Mouse (Mus musculus): ENCODE data around the gene Fosl2. TPM values are rescaled to one million over a fixed set of nuclear protein-coding genes. Genes with fewer than 3 reads are reported as not detected.

Fosl2 gene
- polyA plus RNA-seq, 1 experiment from 2014 or later, result 0.63 TPM

DNA sequence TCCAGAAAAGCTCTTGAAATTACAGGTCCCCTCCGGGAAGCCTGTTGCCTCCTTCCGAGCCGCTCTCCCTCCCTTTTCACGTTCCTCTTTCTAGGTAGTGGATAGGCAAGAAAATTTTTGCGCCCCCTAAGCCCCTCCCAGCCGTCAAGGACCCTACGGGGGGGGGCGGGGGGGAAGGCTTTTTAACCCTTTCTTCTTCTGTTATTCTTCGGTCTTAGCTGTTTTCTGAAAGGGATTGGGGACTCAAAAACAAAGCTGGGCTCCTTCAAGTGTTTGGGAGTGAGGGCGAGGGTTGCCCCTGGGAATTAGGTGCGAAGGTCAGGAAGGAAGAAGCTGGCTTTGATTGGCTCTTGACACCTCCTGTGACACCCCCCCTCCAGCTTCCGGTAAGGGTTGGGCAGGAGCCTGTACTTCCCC is 1.5 kb downstream of the Fosl2 start:
- H3K4me3 ChIP-seq, result peak overlapping the region; percentile 69
- no peaks in the 10 kb centered on the region for H3K9me3 ChIP-seq (replicated peaks)
- DNase-seq (ENCODE audit: low spot score), result peak; percentile 37
- peaks cover 48% of the 10 kb centered on the region for H3K27me3 ChIP-seq (ENCODE audit: low read depth, poor library complexity, severe bottlenecking)
- H3K27ac ChIP-seq, result no peak overlapping the region
- 1% methylated on average over 12 of the region's 12 CpGs for WGBS
- no peaks in the 10 kb centered on the region for H3K36me3 ChIP-seq
- H3K4me1 ChIP-seq, result peaks cover 63% of the 10 kb centered on the region

DNA sequence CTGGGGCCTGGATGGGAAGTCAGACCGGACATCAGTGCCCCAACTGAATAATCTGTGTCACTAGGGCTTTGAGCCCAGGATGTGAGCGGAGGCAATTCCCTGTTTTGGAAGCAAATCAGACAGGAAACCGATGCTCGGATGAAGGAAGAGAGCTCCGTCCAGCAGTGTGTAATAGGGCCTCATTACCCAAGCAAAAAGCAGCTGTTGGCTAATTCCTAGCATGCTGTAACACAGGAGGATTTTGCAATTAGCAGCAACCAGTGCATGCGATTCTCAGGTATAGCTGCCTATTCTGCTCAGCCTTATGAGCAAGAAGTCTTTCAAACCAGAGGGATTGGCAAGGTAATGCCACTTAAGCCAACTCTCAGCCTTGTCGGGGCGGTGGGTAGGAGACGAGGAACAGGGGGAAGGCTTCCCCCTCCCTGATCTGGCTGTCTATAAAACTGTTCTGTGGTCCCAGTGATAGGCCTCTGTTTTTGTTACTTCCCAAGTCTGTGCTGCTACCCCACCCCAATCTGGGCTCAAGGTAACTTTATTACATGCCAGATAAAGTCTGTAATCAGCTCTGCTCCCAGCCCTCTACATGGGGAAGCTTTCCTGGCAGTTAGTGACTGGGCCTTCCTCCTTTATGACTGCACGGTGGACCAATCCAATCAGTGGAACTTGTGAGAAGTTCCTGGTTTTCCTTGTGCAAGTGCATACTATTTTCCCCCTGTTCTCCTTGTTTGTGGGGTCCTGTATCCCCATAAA is 3.0 kb downstream of the Fosl2 start:
- 0 out of 2 replicates have a peak overlapping the region, but pooled peaks have one; percentile 8 for H3K4me3 ChIP-seq
- DNase-seq (ENCODE audit: low spot score), result no peak
- WGBS, result 61% methylated on average over 10 of the region's 10 CpGs

DNA sequence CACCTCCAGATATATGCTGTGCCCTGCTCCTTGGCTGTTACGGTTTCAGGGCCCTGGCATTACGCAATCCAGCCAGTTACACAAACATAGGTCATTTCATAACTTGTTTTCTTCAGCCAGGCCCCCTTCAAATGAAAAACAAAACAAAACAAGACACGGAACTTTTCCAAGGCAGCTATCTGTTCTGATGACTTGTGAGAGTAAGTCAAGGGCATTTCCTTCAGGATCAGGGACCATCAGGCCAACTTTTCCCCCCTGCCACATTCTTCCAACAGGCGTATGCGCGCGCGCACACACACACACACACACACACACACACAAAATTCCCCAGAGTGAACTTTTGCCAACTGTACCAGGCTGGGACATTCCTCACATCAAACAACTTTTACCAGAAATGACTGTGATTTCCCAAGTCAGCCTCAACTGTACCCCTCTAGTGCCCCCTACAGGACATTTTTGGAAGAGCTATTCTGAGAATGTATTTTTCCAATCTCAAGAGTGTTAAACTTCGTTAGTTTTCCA is 4.0 kb downstream of the Fosl2 start:
- H3K4me1 ChIP-seq, result peaks cover 49% of the 10 kb centered on the region
- no peak overlapping the region for H3K4me3 ChIP-seq
- H3K27ac ChIP-seq, result no peak overlapping the region
- WGBS, result 52% methylated on average over 9 of the region's 9 CpGs
- peak; percentile 49 for DNase-seq (ENCODE audit: low spot score)
- no peaks in the 10 kb centered on the region for H3K9me3 ChIP-seq (replicated peaks)
- peaks cover 28% of the 10 kb centered on the region for H3K27me3 ChIP-seq (ENCODE audit: low read depth, poor library complexity, severe bottlenecking)
- H3K36me3 ChIP-seq, result no peaks in the 10 kb centered on the region

More for the DNA sequence above, 3.0 kb downstream of the Fosl2 start:
- Histone ChIP-seq H3K36me3 (no peaks in the 10 kb centered on the region), H3K27ac (no peak overlapping the region), H3K9me3 (replicated peaks) (no peaks in the 10 kb centered on the region), H3K27me3 (ENCODE audit: low read depth, poor library complexity, severe bottlenecking) (peaks cover 37% of the 10 kb centered on the region), H3K4me1 (peaks cover 58% of the 10 kb centered on the region)

DNA sequence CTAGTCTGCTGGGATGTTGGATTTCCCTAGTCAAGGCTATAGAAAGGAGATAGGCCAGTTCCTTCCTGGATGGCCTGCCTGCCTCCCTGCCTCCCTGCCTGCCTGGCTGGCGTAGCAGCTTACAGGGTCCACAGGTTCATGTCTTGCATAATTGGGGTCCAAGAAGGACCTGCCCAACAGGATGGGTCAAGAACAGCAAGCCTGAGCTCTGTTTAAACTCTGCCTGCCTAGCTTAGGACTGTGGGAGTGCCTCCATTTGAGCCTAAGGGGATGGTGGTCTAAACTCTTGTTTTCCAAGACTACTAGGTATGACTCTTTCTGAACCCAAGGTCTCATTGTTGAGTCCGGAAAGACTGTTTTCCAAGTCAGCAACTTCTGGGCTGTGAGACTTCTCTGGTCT is 6.3 kb downstream of the Fosl2 start:
- Histone ChIP-seq H3K4me1 (peaks cover 36% of the 10 kb centered on the region), H3K9me3 (replicated peaks) (no peaks in the 10 kb centered on the region), H3K27me3 (ENCODE audit: low read depth, poor library complexity, severe bottlenecking) (peaks cover 19% of the 10 kb centered on the region), H3K36me3 (no peaks in the 10 kb centered on the region), H3K27ac (no peak overlapping the region), H3K4me3 (no peak overlapping the region)
- no peak for DNase-seq (ENCODE audit: low spot score)
- WGBS, result 85% methylated on average over 2 of the region's 2 CpGs

DNA sequence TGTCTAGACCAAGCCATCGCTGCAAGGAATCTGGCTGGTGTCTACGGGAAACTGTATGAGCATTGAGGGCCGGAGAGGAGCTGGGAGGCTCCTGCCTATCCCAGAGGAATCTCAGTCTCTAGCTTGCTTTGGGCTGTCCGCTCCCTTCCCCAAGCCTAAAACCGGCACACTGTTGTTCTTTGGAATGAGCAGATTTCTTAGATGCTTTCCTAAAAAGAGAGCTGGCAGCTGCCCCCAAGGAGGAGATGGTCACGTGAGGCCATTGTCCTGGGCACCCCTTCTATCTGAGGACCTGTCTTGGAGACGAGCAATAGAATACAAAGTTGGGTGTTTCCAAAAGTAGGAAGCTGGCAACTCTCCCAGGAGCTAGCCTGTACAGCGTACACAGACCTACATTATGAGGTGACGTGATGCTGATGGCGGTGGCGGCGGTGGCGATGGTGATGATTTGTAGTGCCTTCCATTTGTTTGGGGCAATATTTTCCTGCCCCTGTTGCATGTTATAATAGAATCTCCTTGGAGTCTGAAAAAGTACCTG is 7.9 kb downstream of the Fosl2 start:
- no peak for DNase-seq (ENCODE audit: low spot score)

DNA sequence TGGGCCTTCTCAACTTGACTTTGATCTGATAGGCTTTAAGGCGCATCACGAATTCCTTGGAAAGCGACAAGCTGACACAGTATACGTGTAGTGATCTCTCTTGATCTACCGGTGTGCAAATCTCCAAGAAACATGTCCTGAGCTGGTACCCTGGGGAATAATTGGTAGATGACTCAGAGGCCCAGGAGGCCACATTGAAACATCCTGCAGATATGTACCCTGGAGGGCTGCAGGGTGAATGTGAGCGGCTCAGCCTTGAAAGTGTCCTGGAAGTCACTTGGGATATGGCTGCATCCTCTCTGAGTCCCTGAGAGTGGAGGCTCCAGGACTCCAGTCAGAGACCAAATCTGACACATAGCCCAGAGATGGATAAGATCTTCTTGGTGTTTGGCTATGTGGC is 10.7 kb downstream of the Fosl2 start:
- H3K4me1 ChIP-seq, result peaks cover 12% of the 10 kb centered on the region
- no peaks in the 10 kb centered on the region for H3K9me3 ChIP-seq (replicated peaks)
- H3K27me3 ChIP-seq (ENCODE audit: low read depth, poor library complexity, severe bottlenecking), result peaks cover 19% of the 10 kb centered on the region
- no peaks in the 10 kb centered on the region for H3K36me3 ChIP-seq
- H3K27ac ChIP-seq, result no peak overlapping the region
- H3K4me3 ChIP-seq, result no peak overlapping the region
- 94% methylated on average over 6 of the region's 6 CpGs for WGBS
- no peak for DNase-seq (ENCODE audit: low spot score)

More for the DNA sequence above, 7.9 kb downstream of the Fosl2 start:
- H3K9me3 ChIP-seq (replicated peaks), result no peaks in the 10 kb centered on the region
- no peak overlapping the region for H3K27ac ChIP-seq
- H3K36me3 ChIP-seq, result no peaks in the 10 kb centered on the region
- no peak overlapping the region for H3K4me3 ChIP-seq
- H3K4me1 ChIP-seq, result peaks cover 22% of the 10 kb centered on the region
- 76% methylated on average over 13 of the region's 13 CpGs for WGBS
- peaks cover 3% of the 10 kb centered on the region; the same call in 1 of the 2 replicates for H3K27me3 ChIP-seq (ENCODE audit: low read depth, poor library complexity, severe bottlenecking)

DNA sequence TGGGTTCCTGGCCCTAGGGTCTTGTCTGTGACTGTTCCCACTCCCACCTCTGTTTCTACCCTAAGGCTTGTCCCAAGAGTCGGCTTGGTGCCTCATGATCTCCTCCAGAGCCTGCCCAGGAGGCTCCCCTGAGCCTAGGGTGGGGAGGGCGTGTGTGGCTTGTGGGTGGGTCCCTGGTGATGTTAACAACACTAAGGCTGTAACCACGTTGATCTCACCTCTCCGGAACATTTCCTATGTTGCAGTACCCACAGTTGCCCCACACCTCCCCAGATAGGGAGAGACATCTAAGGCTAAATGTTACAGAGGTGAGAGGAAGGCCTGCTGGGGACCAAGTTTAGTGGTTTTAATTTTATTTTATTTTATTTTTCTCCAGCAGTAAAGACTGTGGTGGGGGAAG is 13.0 kb downstream of the Fosl2 start:
- H3K4me1 ChIP-seq, result peaks cover 14% of the 10 kb centered on the region
- 86% methylated on average over 4 of the region's 4 CpGs for WGBS
- no peaks in the 10 kb centered on the region for H3K36me3 ChIP-seq

DNA sequence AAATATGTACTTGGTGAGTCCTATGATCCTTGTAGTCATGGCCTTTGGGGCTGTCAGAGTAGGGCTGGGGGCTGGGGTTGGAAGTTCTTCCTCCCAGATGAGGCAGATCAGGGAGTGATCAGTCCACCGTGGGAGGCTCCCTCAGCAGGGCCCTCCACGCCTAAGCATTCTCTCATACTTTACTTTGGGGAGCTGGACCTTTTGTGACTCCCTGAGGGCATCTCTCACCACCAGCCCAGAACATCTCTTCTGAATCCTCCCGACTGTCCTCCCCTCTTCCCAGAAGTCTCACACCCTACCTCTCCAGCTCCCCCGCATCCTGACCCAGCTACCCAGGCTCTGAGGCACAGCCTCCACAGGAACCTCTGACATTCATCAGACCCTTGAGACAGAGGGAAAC is 15.6 kb downstream of the Fosl2 start:
- no peak overlapping the region for H3K27ac ChIP-seq
- H3K4me1 ChIP-seq, result peaks cover 18% of the 10 kb centered on the region
- H3K36me3 ChIP-seq, result no peaks in the 10 kb centered on the region
- peaks cover 51% of the 10 kb centered on the region for H3K27me3 ChIP-seq (ENCODE audit: low read depth, poor library complexity, severe bottlenecking)
- WGBS, result 40% methylated on average over 4 of the region's 4 CpGs
- no peak overlapping the region for H3K4me3 ChIP-seq
- DNase-seq (ENCODE audit: low spot score), result no peak
- H3K9me3 ChIP-seq (replicated peaks), result no peaks in the 10 kb centered on the region

More for the DNA sequence above, 13.0 kb downstream of the Fosl2 start:
- DNase-seq (ENCODE audit: low spot score), result no peak
- peaks cover 39% of the 10 kb centered on the region for H3K27me3 ChIP-seq (ENCODE audit: low read depth, poor library complexity, severe bottlenecking)
- no peak overlapping the region for H3K27ac ChIP-seq
- no peak overlapping the region for H3K4me3 ChIP-seq
- H3K9me3 ChIP-seq (replicated peaks), result no peaks in the 10 kb centered on the region

DNA sequence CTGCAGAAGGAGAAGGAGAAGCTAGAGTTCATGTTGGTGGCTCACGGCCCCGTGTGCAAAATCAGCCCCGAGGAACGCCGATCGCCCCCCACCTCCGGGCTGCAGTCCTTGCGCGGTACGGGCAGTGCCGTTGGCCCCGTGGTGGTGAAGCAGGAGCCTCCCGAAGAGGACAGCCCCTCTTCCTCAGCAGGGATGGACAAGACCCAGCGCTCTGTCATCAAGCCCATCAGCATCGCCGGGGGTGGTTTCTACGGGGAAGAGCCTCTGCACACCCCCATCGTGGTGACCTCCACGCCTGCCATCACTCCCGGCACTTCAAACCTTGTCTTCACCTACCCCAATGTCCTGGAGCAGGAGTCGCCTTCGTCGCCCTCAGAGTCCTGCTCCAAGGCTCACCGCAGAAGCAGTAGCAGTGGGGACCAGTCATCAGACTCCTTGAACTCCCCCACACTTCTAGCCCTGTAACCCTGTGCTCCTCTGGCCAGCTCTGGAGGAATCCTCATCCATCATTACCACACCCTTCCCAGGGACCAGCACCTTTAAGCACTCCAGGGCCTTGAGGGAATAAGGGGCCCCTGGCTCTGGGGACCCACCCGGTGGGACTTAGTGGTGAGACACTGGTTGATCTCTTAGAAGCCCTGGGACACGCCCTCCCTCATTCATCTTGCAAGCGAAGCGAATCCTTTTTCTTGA is 17.3 kb downstream of the Fosl2 start:
- WGBS, result 55% methylated on average over 28 of the region's 28 CpGs
- Histone ChIP-seq H3K4me3 (no peak overlapping the region), H3K4me1 (peaks cover 26% of the 10 kb centered on the region), H3K9me3 (replicated peaks) (no peaks in the 10 kb centered on the region), H3K27ac (0 out of 2 replicates have a peak overlapping the region, but pooled peaks have one; percentile 1), H3K27me3 (ENCODE audit: low read depth, poor library complexity, severe bottlenecking) (peaks cover 51% of the 10 kb centered on the region), H3K36me3 (no peaks in the 10 kb centered on the region)
- no peak for DNase-seq (ENCODE audit: low spot score)

DNA sequence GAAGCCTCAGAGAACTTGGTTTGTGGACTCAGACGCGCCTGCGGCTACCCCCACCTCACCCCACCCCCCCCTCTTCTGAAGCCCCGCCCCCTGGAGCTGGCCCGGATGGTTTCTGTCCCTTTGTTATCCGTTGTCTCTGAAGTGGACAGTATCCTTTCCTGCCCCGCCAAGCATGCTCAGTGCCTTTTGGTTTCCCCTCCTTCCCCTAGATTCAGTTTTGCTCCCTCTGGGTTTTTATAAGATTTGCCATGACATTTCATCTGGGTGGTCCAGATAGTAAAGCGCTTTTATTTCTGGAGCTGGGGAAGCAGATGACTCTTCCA is 17.8 kb downstream of the Fosl2 start:
- Histone ChIP-seq H3K4me1 (peaks cover 27% of the 10 kb centered on the region), H3K4me3 (no peak overlapping the region), H3K27me3 (ENCODE audit: low read depth, poor library complexity, severe bottlenecking) (peaks cover 51% of the 10 kb centered on the region), H3K9me3 (replicated peaks) (no peaks in the 10 kb centered on the region), H3K36me3 (no peaks in the 10 kb centered on the region), H3K27ac (0 out of 2 replicates have a peak overlapping the region, but pooled peaks have one; percentile 1)
- WGBS, result 25% methylated on average over 8 of the region's 8 CpGs
- DNase-seq (ENCODE audit: low spot score), result no peak

DNA sequence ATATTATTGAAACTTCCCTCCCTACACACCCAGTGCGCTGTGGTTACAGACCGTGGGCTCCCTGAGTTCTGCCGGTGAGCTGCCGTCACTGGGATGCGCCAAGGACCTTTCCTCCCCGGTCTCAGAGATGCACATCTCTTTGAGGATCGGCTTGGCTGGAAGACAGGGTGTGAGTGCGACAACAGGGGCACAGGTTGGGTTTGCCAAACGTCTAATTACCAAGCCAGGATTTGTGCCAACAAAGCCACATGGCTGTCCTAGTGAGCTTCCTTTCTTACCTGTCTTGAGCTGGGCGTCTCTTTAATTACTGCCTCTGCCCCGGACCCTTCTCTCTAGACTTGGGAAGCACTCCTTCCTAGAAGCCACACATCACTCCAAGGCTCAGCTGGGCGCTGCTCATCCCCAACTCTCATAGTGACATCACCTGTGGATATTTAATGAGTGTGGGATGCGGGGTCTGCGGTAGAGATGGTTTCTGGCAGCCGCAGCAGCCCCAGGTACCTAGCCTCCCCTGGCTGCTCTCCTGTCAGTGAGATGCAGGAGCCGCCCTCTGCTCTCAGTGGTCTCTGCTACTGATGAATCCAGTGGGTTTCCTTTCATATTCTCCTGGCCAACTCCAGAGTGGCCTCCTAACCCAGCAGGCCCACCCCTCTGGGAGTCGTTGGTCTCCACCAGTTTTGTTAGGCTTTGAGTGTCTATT is 18.3 kb downstream of the Fosl2 start:
- no peak for DNase-seq (ENCODE audit: low spot score)
- H3K27ac ChIP-seq, result no peak overlapping the region
- H3K4me1 ChIP-seq, result peaks cover 27% of the 10 kb centered on the region
- H3K27me3 ChIP-seq (ENCODE audit: low read depth, poor library complexity, severe bottlenecking), result peaks cover 51% of the 10 kb centered on the region
- H3K4me3 ChIP-seq, result no peak overlapping the region
- WGBS, result 70% methylated on average over 17 of the region's 17 CpGs
- H3K36me3 ChIP-seq, result no peaks in the 10 kb centered on the region
- no peaks in the 10 kb centered on the region for H3K9me3 ChIP-seq (replicated peaks)

DNA sequence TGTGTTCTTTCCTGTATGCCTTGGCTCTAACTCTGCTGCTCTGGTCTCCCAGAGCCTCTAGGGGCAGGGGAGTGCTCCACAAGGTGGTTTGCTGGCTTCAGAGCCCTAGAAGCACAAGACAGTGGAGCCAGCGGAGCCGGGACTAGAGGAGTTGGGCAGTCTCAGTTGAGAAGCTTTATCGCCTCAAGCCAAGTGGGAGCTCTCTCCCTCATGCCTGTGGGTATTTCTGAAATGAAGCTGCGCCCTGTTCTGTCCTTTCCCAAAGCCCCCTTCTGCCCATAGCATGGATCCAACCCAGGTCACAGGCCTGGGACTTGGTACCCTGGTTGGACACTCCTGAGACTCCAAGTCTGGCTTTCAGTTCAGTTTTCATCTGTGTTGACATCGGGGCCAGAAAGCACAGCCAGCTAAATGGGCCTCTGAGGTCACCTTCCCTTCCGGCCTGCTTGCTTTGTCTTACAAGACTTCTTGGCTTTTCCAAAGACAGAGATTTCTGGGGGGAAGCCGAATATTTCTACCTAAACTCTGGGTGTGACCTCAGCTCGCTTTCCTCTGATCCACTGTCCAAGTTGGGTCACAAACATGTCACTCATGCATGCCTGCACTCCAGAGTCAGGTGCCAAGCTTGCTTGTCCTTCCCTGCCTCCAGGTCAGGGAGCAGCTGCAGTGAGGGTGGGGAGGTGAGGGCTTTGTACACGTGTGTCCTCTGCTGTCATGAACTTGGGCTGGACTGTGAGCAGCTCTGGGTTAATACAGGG is 19.5 kb downstream of the Fosl2 start:
- Histone ChIP-seq H3K27ac (no peak overlapping the region), H3K4me3 (no peak overlapping the region), H3K27me3 (ENCODE audit: low read depth, poor library complexity, severe bottlenecking) (peaks cover 44% of the 10 kb centered on the region), H3K4me1 (peaks cover 27% of the 10 kb centered on the region), H3K36me3 (no peaks in the 10 kb centered on the region), H3K9me3 (replicated peaks) (no peaks in the 10 kb centered on the region)
- WGBS, result 88% methylated on average over 9 of the region's 9 CpGs
- DNase-seq (ENCODE audit: low spot score), result no peak

All from limb, embryonic 10.5 days (tissue).